17 mouse cellular contexts compared by ENCODE assay signal in genomic region chr10:8027023-8027422, GRCm38 (mm10).
A peak's percentile ranks its signal among the peaks of the same experiment; 100 is the strongest.
DNase-seq lines count a peak whose midpoint lies in the region; ATAC-seq and TF ChIP-seq lines count a peak whose summit lies in the region.
"Had no signal": no experiment of that assay in that cellular context is flagged by ENCODE, and none has a peak within 500 bp of the region (broad histone marks: within the 10 kb centered on the region; RNA-seq: fewer than 3 reads in every experiment).

No protein-coding gene starts in this region.

- H3K4me3 ChIP-seq in kidney, adult 2 months (ENCODE audit: insufficient read depth, low read depth, low read length): no peak overlapping the region
- H3K4me3 ChIP-seq in stomach, embryonic 16.5 days (replicated peaks; ENCODE audit: low read length): no peak overlapping the region
- H3K4me3 ChIP-seq in stomach, postnatal 0 days (ENCODE audit: low read depth, low read length): no peak overlapping the region
- H3K4me3 ChIP-seq: heart, adult 2 months; midbrain, embryonic 13.5 days; neural tube, embryonic 13.5 days had no signal

- 17% methylated on average over 6 of the region's 6 CpGs for WGBS in kidney, adult 2 months
- WGBS in stomach, embryonic 16.5 days: 15% methylated on average over 6 of the region's 6 CpGs
- WGBS in stomach, postnatal 0 days: 9% methylated on average over 6 of the region's 6 CpGs

- DNase-seq in adrenal gland, postnatal 36 days: peak; percentile 2 to 16
- no peak for DNase-seq in adrenal gland, adult 2 months
- DNase-seq in kidney, adult 2 months: peak; percentile 26
- no peak for DNase-seq in kidney, postnatal 25 days
- DNase-seq in stomach, postnatal 0 days (ENCODE audit: low spot score): no peak
- peak; percentile 2 for DNase-seq in telencephalon, adult 2 months (ENCODE audit: low read depth, low spot score)
- no peak for DNase-seq in right cerebral cortex, postnatal 36 days (ENCODE audit: low spot score in 2 of 2)
- DNase-seq: B cell, adult 2 months; cerebellum, adult 2 months; heart, adult 2 months; heart, postnatal 4 days; thymus, postnatal 4 days had no signal

- TF ChIP-seq CTCF in kidney, adult 2 months (conservative IDR thresholded peaks at IDR 0.05; ENCODE audit: insufficient read depth, insufficient read length, low read depth, low read length): no peak
- TF ChIP-seq CTCF in stomach, postnatal 0 days (IDR thresholded peaks at IDR 0.05; ENCODE audit: low read depth): no peak

- H3K36me3 ChIP-seq in kidney, adult 2 months (ENCODE audit: control insufficient read depth, insufficient read depth, low read length): no peaks in the 10 kb centered on the region
- H3K36me3 ChIP-seq in stomach, embryonic 16.5 days (ENCODE audit: control insufficient read depth, insufficient read depth, low read length): no peaks in the 10 kb centered on the region
- H3K36me3 ChIP-seq in stomach, postnatal 0 days (ENCODE audit: control insufficient read depth, insufficient read depth, low read length): no peaks in the 10 kb centered on the region
- H3K36me3 ChIP-seq: G1E; midbrain, embryonic 13.5 days; neural tube, embryonic 13.5 days had no signal

- no peak overlapping the region for H3K27ac ChIP-seq in kidney, adult 2 months (ENCODE audit: insufficient read depth, low read depth, low read length)
- no peak overlapping the region for H3K27ac ChIP-seq in stomach, embryonic 16.5 days (ENCODE audit: low read length)
- H3K27ac ChIP-seq in stomach, postnatal 0 days (replicated peaks): no peak overlapping the region
- H3K27ac ChIP-seq: heart, adult 2 months; liver, embryonic 14.5 days; midbrain, embryonic 13.5 days; neural tube, embryonic 13.5 days had no signal

- no peaks in the 10 kb centered on the region for H3K9me3 ChIP-seq in stomach, embryonic 16.5 days (replicated peaks; ENCODE audit: control insufficient read depth, low read length)
- no peaks in the 10 kb centered on the region for H3K9me3 ChIP-seq in stomach, postnatal 0 days (ENCODE audit: control insufficient read depth, low read length)
- H3K9me3 ChIP-seq: G1E; midbrain, embryonic 13.5 days; neural tube, embryonic 13.5 days had no signal

- no peaks in the 10 kb centered on the region for H3K27me3 ChIP-seq in kidney, adult 2 months (replicated peaks; ENCODE audit: control insufficient read depth, insufficient read depth, low read length)
- H3K27me3 ChIP-seq in stomach, embryonic 16.5 days (ENCODE audit: control insufficient read depth, insufficient read depth, low read length): no peaks in the 10 kb centered on the region
- H3K27me3 ChIP-seq in stomach, postnatal 0 days (ENCODE audit: control insufficient read depth, insufficient read depth, low read length): no peaks in the 10 kb centered on the region
- H3K27me3 ChIP-seq: midbrain, embryonic 13.5 days; neural tube, embryonic 13.5 days had no signal

- TF ChIP-seq POLR2A in kidney, adult 2 months (IDR thresholded peaks at IDR 0.05; ENCODE audit: low read depth, low read length): no peak

- no peak overlapping the region for H3K9ac ChIP-seq in stomach, embryonic 16.5 days (ENCODE audit: low read length)
- H3K9ac ChIP-seq in stomach, postnatal 0 days (ENCODE audit: low read length): no peak overlapping the region
- H3K9ac ChIP-seq: liver, embryonic 14.5 days; midbrain, embryonic 13.5 days; neural tube, embryonic 13.5 days had no signal

- no peak overlapping the region for H3K4me2 ChIP-seq in stomach, embryonic 16.5 days (ENCODE audit: low read depth, low read length)
- no peak overlapping the region for H3K4me2 ChIP-seq in stomach, postnatal 0 days (replicated peaks; ENCODE audit: low read depth)
- H3K4me2 ChIP-seq: midbrain, embryonic 13.5 days; neural tube, embryonic 13.5 days had no signal

- TF ChIP-seq EP300 in stomach, postnatal 0 days (optimal IDR thresholded peaks at IDR 0.05): no peak

- H3K4me1 ChIP-seq in kidney, adult 2 months (ENCODE audit: control insufficient read depth, insufficient read depth, low read length): 0 out of 2 replicates have a peak, but pooled peaks cover 4% of the 10 kb centered on the region
- peaks cover 3% of the 10 kb centered on the region; the same call in 1 of the 2 replicates for H3K4me1 ChIP-seq in stomach, embryonic 16.5 days (ENCODE audit: control insufficient read depth, insufficient read depth, low read length)
- no peaks in the 10 kb centered on the region for H3K4me1 ChIP-seq in stomach, postnatal 0 days (replicated peaks; ENCODE audit: control insufficient read depth, insufficient read depth)

- peak; percentile 64; the same call in 1 of the 2 replicates for ATAC-seq in stomach, embryonic 16.5 days (ENCODE audit: insufficient read depth, low FRiP score)
- ATAC-seq in stomach, postnatal 0 days (ENCODE audit: low FRiP score, low TSS enrichment): no peak
- ATAC-seq: midbrain, embryonic 13.5 days had no signal

Comparison
In these comparisons a context has a peak if more than half of its experiments do, and no peak if none do; other contexts are left out.
1. DNase-seq: peak in adrenal gland, postnatal 36 days (2 of 2), kidney, adult 2 months (single experiment) and telencephalon, adult 2 months (single experiment); none in adrenal gland, adult 2 months (single experiment), kidney, postnatal 25 days (0 of 2), stomach, postnatal 0 days (single experiment) and right cerebral cortex, postnatal 36 days (0 of 2).